Mouse (Mus musculus) embryonic facial prominence, embryonic 12.5 days (tissue): ENCODE results near the gene Olfr178. TPM values are rescaled to one million over a fixed set of nuclear protein-coding genes. Genes with fewer than 3 reads are reported as not detected.

Source experiments
- ATAC-seq: fragments of 200-750 bp; cut with Nextera tagmentation; 2 replicates; pipeline ENCODE4 v1.8.0; 2017; ENCODE audit not compliant: insufficient number of reproducible peaks, insufficient read depth, low FRiP score, low TSS enrichment
- H3K27ac ChIP-seq: fragments of 300-500 bp; sonication (generic); 2 replicates; pipeline ENCODE4 v1.5.1; 2016; ENCODE audit warnings: mild to moderate bottlenecking
- H3K27me3 ChIP-seq: fragments of 300-500 bp; sonication (generic); 2 replicates; pipeline ENCODE4 v1.6.1; 2016; ENCODE audit warnings: mild to moderate bottlenecking, moderate library complexity
- H3K36me3 ChIP-seq: fragments of 300-500 bp; sonication (generic); 2 replicates; pipeline ENCODE4 v1.6.1; 2016; ENCODE audit warnings: mild to moderate bottlenecking
- H3K4me1 ChIP-seq: fragments of 300-500 bp; sonication (generic); 2 replicates; pipeline ENCODE4 v1.6.1; 2016
- H3K4me2 ChIP-seq: fragments of 300-500 bp; sonication (generic); replicated peaks from 2 replicates; pipeline ENCODE4 v1.6.1; 2016; ENCODE audit warnings: mild to moderate bottlenecking, moderate library complexity
- H3K4me3 ChIP-seq: fragments of 300-500 bp; sonication (generic); 2 replicates; pipeline ENCODE4 v1.5.1; 2016; ENCODE audit warnings: mild to moderate bottlenecking
- H3K9ac ChIP-seq: fragments of 300-500 bp; sonication (generic); 2 replicates; pipeline ENCODE4 v1.6.1; 2016; ENCODE audit warnings: mild to moderate bottlenecking, moderate library complexity
- H3K9me3 ChIP-seq: fragments of 300-500 bp; sonication (generic); 2 replicates; pipeline ENCODE4 v1.6.1; 2016; ENCODE audit warnings: mild to moderate bottlenecking, moderate library complexity
- WGBS: fragments of 180-500 bp; shearing (Covaris S2); methylation state at CpG from one replicate; pipeline ENCODE4 v1.1.7; 2016; 5-methylcytosine and 5-hydroxymethylcytosine counted together
- polyA plus RNA-seq: library from polyadenylated mRNA; unstranded; fragments of >200 nt; fragmentation: Nextera tagmentation; extraction: Ambion mirVana; gene quantifications from 2 replicates; pipeline ENCODE4 v1.2.1, GENCODE M21; 2016

The Olfr178 gene
- not detected in 2 replicates for polyA plus RNA-seq

DNA sequence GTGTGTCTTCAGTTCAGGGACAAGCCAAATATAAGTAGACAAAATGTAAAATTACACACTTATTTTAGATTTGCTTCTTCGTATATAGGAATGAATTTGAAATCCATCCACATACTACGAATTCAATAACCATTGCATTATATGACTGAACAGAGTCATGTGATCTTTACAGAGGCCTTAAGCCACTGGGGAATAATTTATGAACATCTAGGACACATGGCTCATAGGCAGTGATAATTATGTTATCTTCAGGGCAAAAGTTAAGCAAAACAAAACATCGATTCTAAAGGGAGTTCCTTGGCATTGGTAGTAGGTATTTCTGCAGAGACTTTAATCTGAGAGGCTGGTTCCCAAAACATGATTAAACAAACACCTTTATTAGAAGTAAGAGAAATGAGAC lies at the start of gene Olfr178:
Gene Olfr178 (minus strand): TSS at position 101 of the 400 bp plus-strand sequence.
- Histone ChIP-seq H3K4me2 (no peak within 1 kb of the TSS), H3K36me3 (no peaks in the 10 kb centered on the region), H3K4me1 (no peaks in the 10 kb centered on the region), H3K9me3 (0 out of 2 replicates have a peak, but pooled peaks cover 2% of the 10 kb centered on the region), H3K4me3 (no peak within 1 kb of the TSS), H3K9ac (no peak within 1 kb of the TSS), H3K27me3 (no peaks in the 10 kb centered on the region), H3K27ac (no peak within 1 kb of the TSS)
- no peak for ATAC-seq
- WGBS: 87% methylated on average over 3 of the region's 3 CpGs

DNA sequence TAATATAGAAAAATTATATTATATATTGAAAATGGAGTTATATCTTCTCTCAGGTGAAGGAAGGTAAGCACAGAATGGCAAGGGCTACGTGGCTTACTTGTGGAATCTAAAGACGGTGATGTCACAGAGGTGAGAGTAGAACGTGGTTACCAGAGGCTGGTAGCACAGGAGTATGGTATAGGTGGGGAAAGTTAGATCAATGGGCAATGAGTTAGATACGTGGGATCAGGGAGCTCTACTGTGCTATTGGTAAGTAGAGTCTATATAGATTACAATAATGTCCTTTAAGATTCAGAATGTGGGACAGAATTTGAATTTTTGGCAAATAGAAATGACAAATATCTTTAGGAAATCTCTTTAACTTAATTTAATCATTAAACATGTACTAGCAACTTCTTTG lies 37.4 kb upstream of the Olfr178 start, which contains the start of gene Olfr180:
Gene Olfr180 (minus strand): TSS at position 101 of the 400 bp plus-strand sequence.
- no peaks in the 10 kb centered on the region for H3K9me3 ChIP-seq
- H3K4me3 ChIP-seq: no peak within 1 kb of the TSS
- no peak for ATAC-seq
- H3K4me1 ChIP-seq: no peaks in the 10 kb centered on the region
- no peaks in the 10 kb centered on the region for H3K36me3 ChIP-seq
- H3K27ac ChIP-seq: no peak within 1 kb of the TSS
- no peaks in the 10 kb centered on the region for H3K27me3 ChIP-seq
- no peak within 1 kb of the TSS for H3K4me2 ChIP-seq
- H3K9ac ChIP-seq: no peak within 1 kb of the TSS
- WGBS: 77% methylated on average over 4 of the region's 4 CpGs

GRCm38 (mm10) chr16:58928655-58929054 lies 36.8 kb upstream of the Olfr178 start, which contains the start of gene Olfr181:
Gene Olfr181 (minus strand): TSS chr16:58928755.
- 59% methylated on average over 1 of the region's 1 CpGs for WGBS

DNA sequence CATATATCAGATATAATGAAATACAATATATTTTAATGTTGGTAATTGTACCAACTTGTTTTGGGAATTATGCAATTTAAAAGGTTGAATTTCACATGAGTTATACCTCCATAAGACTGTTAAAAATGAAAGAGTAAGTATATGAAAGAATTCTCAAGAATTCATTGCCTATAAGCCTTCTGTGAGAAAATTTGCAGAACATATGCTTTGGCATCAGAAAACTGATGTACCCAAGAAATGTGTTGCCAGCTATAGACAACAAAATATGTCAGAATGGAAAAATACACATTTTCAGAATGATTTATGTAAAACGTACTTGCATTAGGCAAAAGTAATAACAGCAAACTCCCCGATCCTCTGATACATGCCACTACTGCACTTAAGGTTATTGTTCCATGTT lies 7.4 kb downstream of the Olfr178 start:
- Histone ChIP-seq H3K9ac (no peak overlapping the region), H3K4me1 (no peaks in the 10 kb centered on the region), H3K27ac (no peak overlapping the region), H3K27me3 (no peaks in the 10 kb centered on the region), H3K4me3 (no peak overlapping the region), H3K4me2 (no peak overlapping the region), H3K9me3 (no peaks in the 10 kb centered on the region), H3K36me3 (no peaks in the 10 kb centered on the region)
- no peak for ATAC-seq
- 89% methylated on average over 2 of the region's 2 CpGs for WGBS

More at GRCm38 (mm10) chr16:58928655-58929054, 36.8 kb upstream of the Olfr178 start, which contains the start of gene Olfr181:
- Histone ChIP-seq H3K4me1 (no peaks in the 10 kb centered on the region), H3K36me3 (no peaks in the 10 kb centered on the region), H3K4me2 (no peak within 1 kb of the TSS), H3K27me3 (no peaks in the 10 kb centered on the region), H3K9me3 (no peaks in the 10 kb centered on the region), H3K4me3 (no peak within 1 kb of the TSS), H3K9ac (no peak within 1 kb of the TSS), H3K27ac (no peak within 1 kb of the TSS)
- ATAC-seq: no peak

GRCm38 (mm10) chr16:58874668-58875067 lies 17.2 kb downstream of the Olfr178 start, which contains the start of gene Olfr177:
Gene Olfr177 (minus strand): TSS chr16:58874768.
- Histone ChIP-seq H3K4me1 (no peaks in the 10 kb centered on the region), H3K4me2 (no peak within 1 kb of the TSS), H3K36me3 (no peaks in the 10 kb centered on the region), H3K27ac (no peak within 1 kb of the TSS), H3K4me3 (no peak within 1 kb of the TSS), H3K27me3 (no peaks in the 10 kb centered on the region), H3K9ac (no peak within 1 kb of the TSS), H3K9me3 (no peaks in the 10 kb centered on the region)
- 76% methylated on average over 1 of the region's 1 CpGs for WGBS
- no peak for ATAC-seq

DNA sequence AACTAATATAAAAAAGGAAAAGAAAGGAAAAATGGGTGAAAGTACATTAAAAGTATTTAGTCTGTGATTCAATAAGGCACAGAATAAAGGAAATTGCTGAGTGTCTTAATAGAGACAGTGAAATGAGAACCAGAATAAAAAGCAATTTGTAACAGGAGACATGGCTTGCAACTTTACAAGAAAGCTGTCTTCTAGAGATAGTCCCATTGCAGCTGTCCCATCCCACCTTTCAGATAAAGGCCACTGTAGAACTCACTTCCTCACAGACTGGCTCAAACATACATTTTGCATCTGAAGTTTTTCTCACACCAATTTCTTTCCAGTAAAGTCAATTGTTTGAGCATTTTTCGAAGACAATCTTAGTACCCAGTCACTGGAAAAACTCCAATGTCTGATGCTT lies 30.4 kb downstream of the Olfr178 start:
- Histone ChIP-seq H3K4me2 (no peak overlapping the region), H3K27me3 (no peaks in the 10 kb centered on the region), H3K9ac (no peak overlapping the region), H3K36me3 (no peaks in the 10 kb centered on the region), H3K9me3 (no peaks in the 10 kb centered on the region), H3K4me1 (no peaks in the 10 kb centered on the region), H3K4me3 (no peak overlapping the region), H3K27ac (no peak overlapping the region)
- 73% methylated on average over 1 of the region's 1 CpGs for WGBS
- ATAC-seq: no peak

- 89% methylated on average over 2 of the region's 2 CpGs for WGBS
- Histone ChIP-seq H3K9me3 (no peaks in the 10 kb centered on the region), H3K36me3 (no peaks in the 10 kb centered on the region), H3K4me3 (no peak overlapping the region), H3K9ac (no peak overlapping the region), H3K4me2 (no peak overlapping the region), H3K27me3 (no peaks in the 10 kb centered on the region), H3K4me1 (no peaks in the 10 kb centered on the region), H3K27ac (no peak overlapping the region)
- ATAC-seq: no peak
These were observed 31.7 kb downstream of the Olfr178 start for GRCm38 (mm10) chr16:58860032-58860737.

Other genes with a start within 250 kb of the Olfr178 start
- gene Cpox, start 221.8 kb downstream of the Olfr178 start, polyA plus RNA-seq: 21.8 and 25.6 TPM in 2 replicates
- gene Gpr15, start 173.0 kb downstream of the Olfr178 start, polyA plus RNA-seq: not detected in 2 replicates
- gene Cldnd1, start 164.2 kb downstream of the Olfr178 start, polyA plus RNA-seq: 117 and 121 TPM in 2 replicates
- gene Olfr172, start 128.9 kb downstream of the Olfr178 start, polyA plus RNA-seq: not detected in 2 replicates
- 0.09 TPM in 1 of 2 replicates, not detected in the other for gene Olfr173, start 91.8 kb downstream of the Olfr178 start, polyA plus RNA-seq
- gene Olfr175-ps1, start 65.3 kb downstream of the Olfr178 start, polyA plus RNA-seq: not detected in 2 replicates
- gene Olfr177, start 17.3 kb downstream of the Olfr178 start, polyA plus RNA-seq: not detected in 2 replicates
- not detected in 2 replicates for gene Olfr181, start 36.7 kb upstream of the Olfr178 start, polyA plus RNA-seq
- not detected in 2 replicates for gene Olfr180, start 37.3 kb upstream of the Olfr178 start, polyA plus RNA-seq
- gene Olfr183, start 103.3 kb upstream of the Olfr178 start, polyA plus RNA-seq: not detected in 2 replicates
- gene Olfr186, start 138.2 kb upstream of the Olfr178 start, polyA plus RNA-seq: not detected in 2 replicates
- gene Olfr187, start 147.7 kb upstream of the Olfr178 start, polyA plus RNA-seq: not detected in 2 replicates
- gene Olfr190, start 185.9 kb upstream of the Olfr178 start, polyA plus RNA-seq: not detected in 2 replicates
- not detected in 2 replicates for gene Olfr191, start 197.8 kb upstream of the Olfr178 start, polyA plus RNA-seq
- not detected in 2 replicates for gene Olfr193, start 219.8 kb upstream of the Olfr178 start, polyA plus RNA-seq
- gene Olfr194, start 229.0 kb upstream of the Olfr178 start, polyA plus RNA-seq: not detected in 2 replicates